Mouse (Mus musculus) T-helper 1 cell (primary cell): ENCODE results near the gene Smco2.

Source experiments
- in situ Hi-C: fragments of 300-600 bp; cut with MboI, MseI; formaldehyde crosslinking; loops from one replicate; pipeline ENCODE4 v1.15.1; 2025; ENCODE audit warnings: high pct_unique_total_duplicates

The Smco2 gene

GRCm38 (mm10) chr6:146855185-146855584 lies 5.3 kb downstream of the Smco2 start:
- in situ Hi-C loops: loop anchor here (25.0 kb wide), 1 partner anchor 1282 kb away; no protein-coding TSS in a partner anchor

GRCm38 (mm10) chr6:146857386-146857785 lies 7.5 kb downstream of the Smco2 start:
- in situ Hi-C loops: loop anchor here (25.0 kb wide), 1 partner anchor 1280 kb away; no protein-coding TSS in a partner anchor

GRCm38 (mm10) chr6:146863154-146863553 lies 13.2 kb downstream of the Smco2 start:
- in situ Hi-C loops: loop anchor here (10.0 to 25.0 kb wide), 2 partner anchors 112 to 1274 kb away; no protein-coding TSS in a partner anchor

- in situ Hi-C loops: loop anchor here (10.0 to 25.0 kb wide), 2 partner anchors 110 to 1273 kb away; no protein-coding TSS in a partner anchor
Observed at GRCm38 (mm10) chr6:146864370-146864769, 14.5 kb downstream of the Smco2 start.

- in situ Hi-C loops: loop anchor here (10.0 to 25.0 kb wide), 2 partner anchors 109 to 1272 kb away; no protein-coding TSS in a partner anchor
Observed at GRCm38 (mm10) chr6:146865701-146866100, 15.8 kb downstream of the Smco2 start.

- in situ Hi-C loops: loop anchor here (25.0 kb wide), 1 partner anchor 1265 kb away; no protein-coding TSS in a partner anchor
Observed at GRCm38 (mm10) chr6:146871975-146872374, 22.1 kb downstream of the Smco2 start.

DNA sequence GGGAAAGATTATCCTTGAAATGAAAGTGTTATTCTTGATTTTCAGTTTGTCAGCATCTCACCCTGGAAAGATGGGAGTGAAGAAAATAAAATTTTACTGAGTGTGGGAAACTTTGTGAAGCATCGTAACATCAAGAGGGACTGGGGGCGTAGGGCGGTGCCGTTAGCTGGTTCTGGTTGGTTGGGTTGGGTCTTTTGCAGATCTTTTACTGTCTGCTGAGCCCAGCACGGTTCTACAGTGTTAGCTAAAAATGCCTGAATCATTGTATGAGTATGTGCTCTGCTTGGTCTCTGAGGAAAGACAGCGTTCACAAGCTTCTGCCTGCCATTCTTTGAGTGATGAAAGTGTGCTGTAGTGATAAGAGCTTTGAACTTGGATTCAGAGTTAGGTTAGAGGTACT lies 24.5 kb downstream of the Smco2 start:
- in situ Hi-C loops: loop anchor here (25.0 kb wide), 1 partner anchor 1263 kb away; no protein-coding TSS in a partner anchor

GRCm38 (mm10) chr6:146876820-146877219 lies 26.9 kb downstream of the Smco2 start:
- in situ Hi-C loops: no loop called here

GRCm38 (mm10) chr6:146877425-146878045 lies 27.6 kb downstream of the Smco2 start:
- in situ Hi-C loops: no loop called here

- in situ Hi-C loops: no loop called here
Observed at GRCm38 (mm10) chr6:146878926-146879325, 29.0 kb downstream of the Smco2 start.

- in situ Hi-C loops: no loop called here
Observed at GRCm38 (mm10) chr6:146879856-146880255, 30.0 kb downstream of the Smco2 start.

GRCm38 (mm10) chr6:146880296-146880695 lies 30.4 kb downstream of the Smco2 start:
- in situ Hi-C loops: no loop called here

DNA sequence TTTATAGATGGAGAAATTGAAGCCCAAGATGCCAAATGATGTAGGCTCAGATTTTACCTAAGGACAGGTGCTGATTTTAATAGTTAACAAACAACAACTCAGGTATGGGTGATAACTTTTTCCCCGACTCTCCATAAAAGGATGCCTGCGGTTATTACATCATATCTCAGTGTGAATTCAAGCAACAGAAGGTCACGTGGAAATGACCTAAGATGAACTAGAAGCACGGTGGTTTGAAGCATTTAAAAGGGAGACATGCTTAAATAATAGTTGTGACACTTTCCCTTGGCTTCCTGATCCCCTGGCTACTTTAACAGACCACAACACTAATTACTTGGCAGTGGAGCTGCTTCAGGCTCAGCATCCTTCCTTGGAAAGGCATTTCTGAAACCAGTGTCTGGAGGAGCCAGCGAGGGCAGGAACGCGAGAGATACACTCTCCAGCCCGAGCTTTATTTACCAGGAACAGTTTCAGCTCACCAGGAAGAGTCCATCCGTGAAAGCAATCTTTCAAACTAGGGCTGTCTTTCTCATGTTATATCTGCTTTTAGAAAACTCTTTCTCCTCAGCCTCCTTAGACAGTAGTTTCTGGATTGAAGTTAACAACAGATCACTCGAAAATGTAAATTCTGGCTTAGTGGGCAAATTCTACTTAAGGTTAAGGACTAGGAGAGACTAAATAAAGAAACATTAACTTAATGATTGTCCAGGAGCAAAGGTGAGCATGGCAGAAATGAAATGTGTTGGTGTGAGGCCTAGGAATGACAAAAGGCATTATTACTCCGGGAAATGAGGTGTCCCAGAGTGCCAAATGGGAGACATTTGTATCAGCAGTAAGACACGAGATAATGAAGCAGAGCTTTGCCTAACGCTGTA lies 32.2 kb downstream of the Smco2 start:
- in situ Hi-C loops: no loop called here

DNA sequence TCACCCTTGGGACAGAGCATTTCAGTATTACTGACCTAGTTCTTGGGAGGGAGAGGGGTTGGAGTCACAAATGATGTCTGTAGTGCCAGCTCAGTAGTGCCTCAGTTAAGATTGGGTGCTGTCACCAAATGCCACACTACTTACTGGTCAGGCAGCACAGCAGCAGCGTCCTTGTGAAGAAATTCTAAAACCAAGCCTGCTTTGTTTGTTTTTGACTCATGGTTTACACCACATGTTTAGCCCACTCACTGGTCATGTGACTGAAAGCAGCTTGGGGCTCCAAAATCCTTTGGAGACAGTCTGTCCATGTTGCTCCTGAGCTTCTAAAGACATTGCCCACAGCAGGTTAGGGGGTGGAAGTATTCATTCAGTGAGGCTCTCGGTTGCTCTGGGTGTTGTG lies 33.5 kb downstream of the Smco2 start:
- in situ Hi-C loops: no loop called here

GRCm38 (mm10) chr6:146884171-146884570 lies 34.3 kb downstream of the Smco2 start:
- in situ Hi-C loops: no loop called here

GRCm38 (mm10) chr6:146884851-146885250 lies 34.9 kb downstream of the Smco2 start:
- in situ Hi-C loops: no loop called here

- in situ Hi-C loops: no loop called here
Observed at GRCm38 (mm10) chr6:146887958-146888659, 38.2 kb downstream of the Smco2 start, which contains the start of gene Ppfibp1. Ppfibp1 (plus strand) TSS chr6:146888487.

- in situ Hi-C loops: no loop called here
Observed at GRCm38 (mm10) chr6:146888660-146889490, 39.0 kb downstream of the Smco2 start.

DNA sequence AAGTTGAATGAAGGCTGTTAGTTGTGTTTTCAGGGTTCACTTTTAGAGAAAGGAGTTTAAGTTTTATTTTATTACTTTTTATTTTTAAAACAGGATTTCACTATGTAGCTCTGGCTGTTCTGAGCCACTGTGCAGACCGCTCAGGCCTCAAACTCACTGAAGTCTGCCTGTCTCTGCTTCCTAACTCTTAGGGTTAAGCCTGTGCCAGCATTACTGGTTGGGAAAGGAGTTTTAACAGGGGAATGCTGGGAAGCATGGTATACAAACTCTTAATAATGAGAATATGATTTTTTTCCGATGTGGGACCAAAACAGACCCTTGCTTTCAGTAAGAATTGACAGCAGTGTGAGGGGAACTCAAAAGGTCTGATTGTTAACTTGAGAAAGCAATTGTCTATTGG lies 40.3 kb downstream of the Smco2 start:
- in situ Hi-C loops: no loop called here

GRCm38 (mm10) chr6:146890633-146891032 lies 40.7 kb downstream of the Smco2 start:
- in situ Hi-C loops: no loop called here

GRCm38 (mm10) chr6:146893890-146894289 lies 44.0 kb downstream of the Smco2 start:
- in situ Hi-C loops: no loop called here
